Mouse (Mus musculus) c-Kit-negative CD71-positive TER-119-positive erythroid progenitor cells, embryonic 14.5 days (primary cell): ENCODE data around the gene Trim46.

Experiments used
- DNase-seq: peaks from one replicate; pipeline ENCODE4 v3.0.0-alpha.2; 2013; ENCODE audit warnings: low read depth, low spot score

Gene Trim46

DNA sequence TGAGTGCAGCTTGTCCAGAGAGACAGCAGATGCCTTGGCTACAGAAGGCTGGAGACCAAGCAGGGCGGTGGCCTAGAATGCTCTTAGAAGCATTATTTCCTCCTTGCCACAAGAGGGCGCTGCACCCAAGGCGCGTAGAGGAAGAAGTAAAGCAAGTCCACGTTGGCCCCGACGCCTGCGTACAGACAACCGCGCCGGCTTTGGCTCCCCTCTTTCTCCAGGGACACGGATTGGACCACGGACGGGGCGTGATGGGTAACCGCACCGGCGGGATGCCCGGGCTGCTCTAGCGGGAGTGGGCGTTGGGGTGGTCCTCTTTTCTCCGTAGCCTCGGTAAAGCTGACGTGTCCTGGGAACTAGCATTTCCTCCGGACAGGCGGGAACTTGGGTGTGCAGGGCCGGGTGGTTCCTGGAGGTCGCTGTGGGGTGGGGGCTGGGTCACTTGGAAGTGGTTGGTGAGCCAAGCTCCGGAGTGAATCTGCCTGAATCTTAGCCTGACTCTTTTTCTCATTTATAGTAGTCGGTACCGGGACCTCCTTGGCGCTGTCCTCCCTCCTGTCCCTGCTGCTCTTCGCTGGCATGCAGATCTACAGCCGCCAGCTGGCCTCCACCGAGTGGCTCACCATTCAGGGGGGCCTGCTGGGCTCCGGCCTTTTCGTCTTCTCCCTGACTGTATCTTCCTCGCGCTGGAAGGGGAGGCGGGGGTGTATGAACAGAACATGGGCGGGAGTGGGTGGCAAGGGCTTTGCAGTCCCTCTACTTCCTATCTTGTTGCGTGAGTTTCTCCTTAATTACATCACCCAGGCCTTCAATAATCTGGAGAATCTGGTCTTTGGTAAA lies at the start of gene Trim46:
TSS of gene Trim46 (minus strand) at position 49 of the 840 bp plus-strand sequence.
- DNase-seq, result peak; percentile 73

GRCm38 (mm10) chr3:89295685-89296230 lies 49.6 kb upstream of the Trim46 start:
- no peak for DNase-seq

GRCm38 (mm10) chr3:89294195-89294594 lies 48.1 kb upstream of the Trim46 start:
- DNase-seq, result no peak

- DNase-seq, result no peak
Observed at GRCm38 (mm10) chr3:89293247-89293918, 47.3 kb upstream of the Trim46 start.

- no peak for DNase-seq
Observed at GRCm38 (mm10) chr3:89292303-89292702, 46.2 kb upstream of the Trim46 start.

GRCm38 (mm10) chr3:89291874-89292273 lies 45.8 kb upstream of the Trim46 start:
- no peak for DNase-seq

- no peak for DNase-seq
Observed at GRCm38 (mm10) chr3:89288503-89288928, 42.4 kb upstream of the Trim46 start.

- DNase-seq, result no peak
Observed at GRCm38 (mm10) chr3:89287286-89287685, 41.2 kb upstream of the Trim46 start.

DNA sequence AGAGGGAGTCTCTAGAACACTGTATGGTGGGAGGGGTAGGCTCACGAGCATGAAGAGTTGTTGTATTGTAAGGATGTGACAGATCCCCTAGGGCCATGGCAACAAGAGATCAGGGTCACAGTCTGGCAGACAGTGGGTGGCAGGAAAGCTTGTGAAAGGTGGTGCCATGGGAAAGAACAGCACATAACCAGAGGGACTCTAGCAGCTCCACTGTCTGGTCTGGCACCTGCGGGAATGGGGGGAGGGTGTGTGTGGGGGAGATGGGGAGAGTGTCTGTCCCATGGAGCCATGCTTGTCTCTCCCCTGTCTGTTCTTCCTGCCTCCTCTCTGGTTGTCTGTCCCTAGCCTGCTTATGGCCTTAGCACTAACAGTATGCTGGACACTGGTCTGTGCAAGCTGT lies 39.4 kb upstream of the Trim46 start:
- DNase-seq, result no peak

DNA sequence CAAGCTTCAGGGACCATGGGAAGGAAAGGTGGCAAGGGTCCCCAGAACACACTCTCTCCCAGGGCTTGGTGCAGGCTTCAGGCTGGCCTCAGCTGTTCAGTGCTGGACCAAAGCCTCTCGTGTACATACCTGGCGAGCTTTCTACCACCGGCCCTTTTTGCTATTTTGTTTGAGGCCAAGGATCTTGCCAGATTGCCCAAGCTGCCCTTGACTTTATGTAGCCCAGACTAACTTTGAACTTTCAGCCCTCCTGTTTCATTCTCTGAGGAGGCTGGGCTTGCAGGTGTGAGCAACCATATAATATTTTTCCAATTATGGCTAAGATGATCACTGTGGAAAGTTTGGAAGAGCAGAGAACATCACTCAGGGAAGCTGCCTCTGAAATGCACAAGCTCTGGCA lies 38.2 kb upstream of the Trim46 start:
- DNase-seq, result no peak

DNA sequence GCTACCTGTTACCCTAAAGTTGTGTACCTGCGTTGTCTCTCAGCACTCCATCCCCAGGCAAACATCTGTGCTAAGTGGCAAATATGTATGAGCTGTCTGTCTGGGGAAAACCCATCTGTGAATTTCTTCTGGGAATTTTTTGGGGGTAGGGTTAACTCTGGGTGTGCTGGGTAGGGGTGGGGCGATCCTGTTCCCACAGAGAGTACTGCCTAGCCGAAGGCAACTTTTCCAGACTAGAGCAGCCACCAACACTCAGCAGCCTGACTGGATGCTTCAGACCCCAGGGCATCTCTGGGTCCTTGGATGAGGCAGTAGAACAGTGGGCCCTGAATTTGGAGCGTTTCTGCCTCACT lies 36.2 kb upstream of the Trim46 start:
- DNase-seq, result no peak

- DNase-seq, result peak; percentile 27
Observed at GRCm38 (mm10) chr3:89281579-89282290, 35.6 kb upstream of the Trim46 start.

- DNase-seq, result no peak
Observed at GRCm38 (mm10) chr3:89280606-89281511, 34.8 kb upstream of the Trim46 start, which contains the start of gene Efna1. TSS of gene Efna1 (minus strand) at chr3:89281142.

DNA sequence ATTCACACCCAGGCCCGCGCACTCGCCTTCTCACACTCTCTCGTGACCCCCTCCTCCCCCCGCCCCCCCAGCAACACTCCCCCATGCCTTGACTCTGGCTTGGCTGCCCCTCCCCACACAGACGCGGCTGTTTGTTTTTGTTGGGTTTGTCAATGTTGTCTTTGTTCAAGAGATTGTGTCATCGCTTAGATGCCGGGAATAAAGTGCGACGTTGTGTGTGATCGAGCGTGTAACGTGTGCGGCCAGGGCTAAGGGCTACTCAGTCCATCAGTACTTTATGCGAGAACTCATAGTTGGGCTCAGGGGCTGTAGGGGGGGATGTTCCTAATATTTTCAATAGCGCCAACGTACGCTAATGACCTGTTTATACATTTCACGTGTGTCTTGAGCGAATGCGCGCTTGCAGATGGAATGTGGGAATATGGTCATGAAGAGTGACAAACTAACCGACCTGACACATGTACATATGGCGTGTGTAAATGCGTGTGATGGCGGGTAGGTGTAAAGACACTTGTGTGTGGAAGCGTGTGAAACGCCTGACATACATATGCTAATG lies 34.0 kb upstream of the Trim46 start:
- no peak for DNase-seq

DNA sequence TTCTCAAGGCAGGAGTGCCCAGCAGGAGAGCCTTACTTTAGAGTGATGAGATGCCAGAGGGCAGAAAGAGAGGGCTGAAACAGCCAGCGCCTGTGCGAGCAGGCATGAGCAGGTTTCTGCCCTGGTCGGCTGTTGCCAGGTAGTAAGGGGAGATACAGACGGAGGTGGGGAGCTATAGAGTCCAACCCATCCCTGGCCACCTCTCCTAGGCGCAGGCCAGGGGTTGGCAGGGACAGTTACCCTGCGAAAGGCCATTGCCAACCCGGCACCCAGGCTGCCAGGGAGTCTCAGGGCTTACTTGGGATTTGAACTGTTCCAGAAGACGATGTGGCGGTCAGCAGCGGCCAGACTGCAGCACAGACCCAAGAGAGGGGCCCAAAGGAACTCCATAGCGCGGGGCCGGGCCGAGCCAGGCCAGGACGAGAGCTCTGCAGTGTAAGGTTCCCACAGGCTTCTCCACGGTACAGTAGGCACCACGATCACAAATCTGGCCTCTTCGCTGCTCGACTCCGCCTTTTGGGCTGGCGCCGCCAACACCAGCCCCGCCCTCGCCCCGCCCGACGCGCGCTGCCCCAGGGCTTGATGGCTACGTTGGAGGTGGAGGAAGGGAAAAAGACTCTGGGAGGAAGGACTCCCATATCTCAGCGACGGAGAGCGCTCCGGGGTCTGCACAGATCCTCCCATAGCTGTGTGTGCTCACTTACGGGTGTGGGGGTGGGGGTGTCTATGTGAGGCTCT lies 33.2 kb upstream of the Trim46 start:
- no peak for DNase-seq

- no peak for DNase-seq
Observed at GRCm38 (mm10) chr3:89278643-89279042, 32.5 kb upstream of the Trim46 start.

DNA sequence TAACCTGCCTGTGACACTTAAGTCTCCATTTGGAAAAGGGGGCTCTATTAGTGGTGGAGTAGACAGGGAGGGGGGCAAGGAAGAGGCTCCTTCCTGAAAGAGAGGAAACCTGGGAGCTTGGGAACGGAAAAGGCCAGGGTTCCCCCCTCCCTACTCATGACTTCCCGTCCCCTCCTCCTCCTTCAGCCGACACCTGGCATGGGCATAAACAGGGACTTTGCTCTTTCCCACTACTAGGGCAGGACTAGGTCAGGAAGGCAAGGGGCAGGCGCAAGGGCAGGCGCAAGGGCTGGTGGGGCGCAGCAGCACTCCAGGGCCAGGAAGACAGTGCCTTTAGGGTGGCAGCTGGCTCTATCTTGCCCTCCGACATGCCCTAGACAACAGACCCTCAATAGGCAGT lies 32.0 kb upstream of the Trim46 start:
- no peak for DNase-seq

GRCm38 (mm10) chr3:89277281-89278021 lies 31.3 kb upstream of the Trim46 start:
- no peak for DNase-seq

DNA sequence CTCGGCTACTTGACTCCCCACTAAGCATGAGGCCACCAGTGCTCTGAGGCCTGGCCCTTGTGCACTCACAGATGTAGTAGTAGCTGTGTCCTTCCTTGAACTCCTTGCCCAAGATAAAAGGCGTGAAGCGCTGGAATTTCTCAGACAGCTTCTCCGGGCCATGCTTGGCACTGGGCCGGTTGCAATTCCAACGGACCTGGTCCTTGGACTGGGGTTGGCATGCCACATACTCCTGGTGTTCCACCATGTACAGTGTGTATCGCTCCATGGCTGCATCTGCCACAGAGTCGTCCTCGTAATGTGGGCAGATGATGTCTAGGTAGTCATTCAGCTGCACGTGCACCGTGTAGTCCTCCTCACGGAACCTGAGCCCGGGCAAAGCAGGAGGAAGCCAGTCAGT lies 30.0 kb upstream of the Trim46 start:
- no peak for DNase-seq
